Mouse (Mus musculus): ENCODE measurements around the gene Trip11.

Gene Trip11

DNA sequence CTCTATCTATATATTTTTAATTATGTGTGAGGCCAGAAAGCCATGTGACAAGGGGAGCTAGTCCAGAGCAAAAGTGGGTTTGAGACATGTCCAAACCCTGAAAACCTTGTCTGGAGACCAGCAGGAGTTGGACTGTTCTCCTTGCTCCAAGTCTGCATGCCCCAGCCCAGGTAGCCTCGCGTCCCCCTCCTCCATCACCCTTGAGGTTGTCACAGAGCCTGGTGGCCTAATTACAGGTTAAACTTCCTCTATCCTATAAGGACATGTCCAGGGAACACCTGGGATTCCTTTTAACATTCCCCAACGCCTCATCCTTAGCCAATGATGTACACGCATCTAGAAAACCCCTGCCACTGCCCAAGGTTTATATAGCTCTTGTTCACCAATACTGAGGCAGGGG is 89.9 kb downstream of the Trip11 start:
- in situ Hi-C loops (cut with MseI, MboI): no loop called here

DNA sequence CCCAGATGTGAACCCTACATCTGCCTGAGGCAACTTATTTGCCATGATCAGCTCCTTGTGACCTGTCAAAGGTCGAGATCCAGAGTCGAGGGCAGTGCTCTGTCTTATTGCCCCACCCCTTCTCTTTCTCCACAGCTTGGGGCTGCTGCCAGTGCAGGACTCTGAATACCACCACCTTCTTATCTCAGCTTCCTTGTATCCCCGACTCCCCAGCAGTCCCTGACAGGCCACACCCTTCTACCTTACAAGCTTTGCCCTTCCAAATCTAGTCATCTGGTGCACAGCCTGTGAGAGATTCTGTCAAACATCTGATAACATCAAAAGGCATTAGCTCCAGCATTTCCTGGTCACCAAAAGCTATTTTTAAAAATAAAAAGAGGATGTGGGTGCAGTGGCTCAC is 91.5 kb downstream of the Trip11 start:
- in situ Hi-C loops (cut with MseI, MboI): no loop called here

DNA sequence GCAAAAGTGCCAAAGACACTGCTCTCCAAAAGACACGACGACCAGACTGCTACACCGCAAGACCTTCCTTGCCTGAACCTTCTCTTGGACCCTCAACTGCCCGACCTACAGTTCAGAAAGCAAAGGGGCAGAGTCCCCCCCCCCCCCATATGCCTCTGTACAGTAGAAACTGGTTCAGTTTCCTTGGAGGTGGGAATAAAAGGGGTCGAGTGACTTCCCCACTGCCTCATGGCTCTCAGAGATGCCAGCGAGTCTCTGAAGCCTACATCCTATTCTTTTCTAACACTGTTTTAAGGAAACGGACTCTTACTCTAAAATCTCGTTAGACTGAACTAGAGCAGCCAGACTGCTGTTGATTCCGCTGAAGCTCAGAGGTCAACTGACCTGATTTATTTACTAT is 93.5 kb downstream of the Trip11 start:
- in situ Hi-C loops (cut with MseI, MboI): no loop called here

DNA sequence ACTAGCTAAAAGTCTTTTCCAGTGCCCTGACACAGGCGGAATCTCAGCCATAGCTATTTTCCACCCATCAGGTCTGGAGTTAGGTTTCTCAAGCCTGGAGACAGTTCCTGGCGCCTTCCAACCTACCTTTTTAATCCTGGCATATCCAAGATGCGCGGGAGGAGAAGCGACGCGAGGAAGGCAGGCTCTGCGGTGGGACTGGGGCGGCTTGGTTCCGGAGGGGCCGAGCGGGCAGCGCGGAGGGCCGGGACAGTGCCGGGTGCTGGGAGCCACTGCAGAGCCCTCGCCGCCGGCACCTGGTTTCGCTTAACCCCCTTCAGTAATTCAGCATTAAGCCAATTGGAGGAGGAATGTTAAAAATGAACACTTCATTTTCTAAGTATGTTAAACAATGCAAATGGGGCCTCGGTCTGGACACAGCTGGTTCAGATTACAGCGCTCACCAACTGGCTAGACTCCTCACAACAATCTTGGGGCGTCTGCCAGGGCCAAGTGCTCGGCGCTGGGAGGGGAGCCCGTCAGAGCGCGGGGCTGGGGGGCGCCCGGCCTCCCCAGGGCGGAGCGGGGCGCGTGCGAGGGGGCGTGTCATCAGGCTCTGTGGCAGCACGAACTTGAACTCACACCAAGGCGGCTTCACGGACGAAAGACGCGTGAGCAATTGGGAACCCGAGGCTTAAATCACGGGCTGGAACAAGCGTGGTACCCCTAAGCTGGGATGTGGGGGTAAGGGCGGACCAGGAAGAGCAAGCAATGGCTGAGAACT is 94.3 kb downstream of the Trip11 start, which contains the start of gene Fbln5:
Gene Fbln5 (minus strand): TSS at position 448 of the 763 bp plus-strand sequence.
- in situ Hi-C loops (cut with MseI, MboI): no loop called here

DNA sequence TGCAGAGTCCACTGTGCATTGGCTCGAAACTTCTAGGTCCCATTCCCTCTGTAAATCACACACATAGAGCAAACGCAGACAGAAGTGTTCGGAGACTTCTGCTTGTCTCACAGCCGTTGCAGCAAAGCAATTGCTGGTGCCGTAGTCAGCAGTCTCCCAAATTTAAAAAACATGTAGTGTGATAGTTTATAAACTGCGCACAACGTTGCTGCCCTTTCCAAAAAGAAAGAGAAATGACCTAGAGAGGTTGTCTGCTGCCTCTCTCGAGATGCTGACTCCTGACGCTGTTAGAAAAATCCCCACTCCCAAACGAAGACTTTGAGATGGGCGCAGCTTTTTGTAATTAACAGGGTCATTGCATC is 94.8 kb downstream of the Trip11 start:
- in situ Hi-C loops (cut with MseI, MboI): no loop called here

DNA sequence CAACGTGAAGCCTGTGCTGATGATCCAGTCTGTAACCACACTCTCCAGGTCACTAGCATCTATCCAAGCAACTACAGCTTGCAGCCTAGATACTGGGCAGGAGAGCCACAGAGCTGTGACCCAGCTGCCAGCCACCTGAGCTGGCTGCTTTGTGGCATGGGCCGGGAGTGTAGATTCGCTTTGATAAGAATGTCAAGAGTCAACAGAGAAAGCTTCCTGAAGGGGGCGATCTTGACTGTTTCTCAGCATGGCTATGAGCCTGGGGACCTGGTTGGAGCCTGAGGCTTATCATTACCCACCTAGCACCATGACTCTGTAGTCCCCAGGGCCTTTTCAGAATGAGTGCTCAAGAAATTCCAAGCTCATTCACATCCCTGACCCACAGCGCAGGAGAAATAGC is 96.3 kb downstream of the Trip11 start:
- in situ Hi-C loops (cut with MseI, MboI): no loop called here

DNA sequence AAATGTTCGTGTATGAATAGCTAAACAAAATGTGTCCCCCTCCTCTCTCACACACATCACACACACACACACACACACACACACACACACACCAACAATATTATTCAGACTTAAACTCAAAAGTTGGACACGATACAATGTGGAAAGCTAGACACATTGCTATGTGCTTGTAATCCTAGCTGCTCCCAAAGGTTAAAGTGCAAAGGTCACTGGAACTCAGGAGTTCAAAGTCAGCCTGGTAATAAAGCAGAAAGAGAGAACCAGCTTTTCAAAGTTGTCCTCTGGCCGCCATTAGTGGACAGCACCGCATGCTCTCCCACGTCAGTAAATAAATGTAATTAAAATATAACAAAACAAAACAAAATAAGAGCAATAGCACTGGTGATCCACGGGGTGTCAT is 97.3 kb downstream of the Trip11 start:
- in situ Hi-C loops (cut with MseI, MboI): no loop called here

DNA sequence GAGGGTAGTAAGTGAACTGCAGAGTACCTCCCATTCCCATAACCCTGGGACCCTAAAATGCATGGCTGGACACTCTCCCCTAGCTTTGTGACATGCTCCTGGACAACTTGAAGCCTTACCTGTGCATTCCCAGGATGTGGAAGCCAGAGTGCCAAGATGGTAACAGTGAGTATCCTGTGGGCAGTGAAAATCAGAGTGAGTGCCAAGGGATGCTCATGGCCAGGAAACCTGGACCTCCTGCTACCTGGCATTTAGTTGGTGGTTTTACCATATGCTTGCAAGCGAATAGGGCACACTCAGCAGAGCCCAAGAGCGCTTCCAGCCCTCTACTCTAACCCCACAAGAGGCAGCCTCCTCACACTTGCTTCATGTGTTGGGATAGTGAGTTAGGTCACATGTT is 98.6 kb downstream of the Trip11 start:
- in situ Hi-C loops (cut with MseI, MboI): no loop called here

DNA sequence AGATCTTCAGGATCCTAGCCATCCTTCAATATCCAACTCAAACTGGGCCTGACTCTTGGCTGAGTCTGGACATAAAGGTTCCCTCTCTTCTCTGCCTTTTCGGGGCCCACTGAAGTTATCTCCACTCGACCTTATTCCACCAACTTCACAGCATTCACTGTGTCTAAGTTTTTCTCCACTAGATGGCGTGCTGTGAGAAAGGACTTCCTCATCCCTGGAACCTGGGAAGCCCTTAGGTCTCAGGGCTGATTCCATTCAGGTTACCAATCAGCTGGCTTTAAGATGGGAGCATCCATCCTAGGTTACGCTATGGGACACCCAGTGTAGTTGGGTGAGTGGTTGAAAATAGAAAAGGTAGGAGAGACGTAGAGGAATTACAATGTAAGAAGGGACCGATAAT is 101.9 kb downstream of the Trip11 start:
- in situ Hi-C loops (cut with MseI, MboI): no loop called here

DNA sequence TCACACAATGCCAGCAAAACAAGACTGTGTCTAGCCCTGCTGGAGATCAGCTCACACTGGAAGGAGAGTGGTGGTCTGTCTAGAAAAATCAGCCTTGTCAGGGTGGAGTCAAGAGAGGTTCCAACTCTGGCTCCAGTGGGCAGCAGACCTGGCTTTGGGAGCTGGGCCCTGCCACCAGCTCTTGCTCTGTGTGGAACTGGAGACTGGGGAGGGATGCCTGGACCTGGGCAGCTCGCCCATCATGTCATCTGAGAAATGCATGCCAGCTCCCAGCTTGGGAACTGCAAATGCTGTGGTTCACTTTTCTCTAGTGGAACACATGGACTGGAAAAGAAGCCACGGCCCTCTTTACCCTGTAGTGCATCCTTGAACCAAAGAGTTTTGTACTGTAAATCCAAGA is 102.6 kb downstream of the Trip11 start:
- in situ Hi-C loops (cut with MseI, MboI): no loop called here

DNA sequence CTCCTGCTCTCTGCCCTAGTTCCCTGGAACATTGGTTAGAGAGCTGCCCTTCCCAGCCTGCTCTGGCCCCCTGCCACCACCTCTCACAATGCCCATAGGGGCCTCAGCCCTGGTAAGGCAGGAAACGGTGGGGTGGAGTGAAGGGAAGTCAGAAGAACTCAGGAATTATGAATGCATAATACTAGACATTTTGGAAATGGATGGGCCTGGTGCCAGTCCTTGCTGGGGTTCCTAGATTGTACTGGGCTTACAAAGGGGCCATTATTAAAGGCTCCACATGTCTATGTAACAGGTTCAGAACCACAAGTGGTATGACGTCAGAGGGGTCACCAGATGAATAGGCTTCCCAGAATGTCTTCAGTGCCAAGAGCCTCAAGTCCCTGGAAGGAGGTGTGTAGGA is 105.7 kb downstream of the Trip11 start:
- in situ Hi-C loops (cut with MseI, MboI): no loop called here

DNA sequence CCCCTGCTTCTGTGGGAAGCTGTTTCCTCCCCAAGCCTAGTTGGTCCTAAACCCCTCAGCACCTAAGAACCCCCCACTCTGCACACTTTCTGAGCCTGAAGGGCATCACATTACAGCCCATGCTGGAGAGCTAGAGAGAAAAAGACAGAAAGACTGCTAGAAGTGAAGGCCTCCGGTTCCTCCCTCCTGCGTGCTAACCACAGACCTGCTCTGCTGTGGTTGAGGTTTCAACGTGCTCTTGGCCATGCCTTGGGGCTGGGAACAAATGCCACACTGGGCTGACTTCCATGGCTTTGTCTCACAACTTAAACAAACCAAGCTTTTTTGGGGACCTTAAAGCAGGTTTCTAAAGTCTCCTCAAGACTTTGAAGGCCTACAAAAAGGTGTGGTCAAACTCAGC is 110.6 kb downstream of the Trip11 start:
- in situ Hi-C loops (cut with MseI, MboI): no loop called here

DNA sequence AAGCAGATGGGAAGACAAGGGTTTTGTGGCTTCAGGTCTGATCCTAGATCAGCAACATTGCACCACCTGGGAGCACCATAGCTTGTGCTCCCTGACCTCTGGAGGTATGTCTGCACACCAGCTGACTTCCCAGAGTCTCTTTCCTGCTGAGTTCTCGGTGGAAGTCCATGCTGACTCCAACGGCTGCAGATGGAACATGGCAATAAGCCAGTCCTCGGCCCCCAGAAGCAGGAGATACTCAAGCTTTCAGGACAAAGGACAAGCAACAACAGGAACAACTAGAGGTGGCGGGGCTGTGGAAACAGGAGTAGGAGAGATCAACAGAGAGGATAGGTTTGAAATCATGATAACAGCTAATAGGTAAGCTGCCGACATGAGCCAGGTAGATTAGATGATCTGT is 111.3 kb downstream of the Trip11 start:
- in situ Hi-C loops (cut with MseI, MboI): no loop called here

DNA sequence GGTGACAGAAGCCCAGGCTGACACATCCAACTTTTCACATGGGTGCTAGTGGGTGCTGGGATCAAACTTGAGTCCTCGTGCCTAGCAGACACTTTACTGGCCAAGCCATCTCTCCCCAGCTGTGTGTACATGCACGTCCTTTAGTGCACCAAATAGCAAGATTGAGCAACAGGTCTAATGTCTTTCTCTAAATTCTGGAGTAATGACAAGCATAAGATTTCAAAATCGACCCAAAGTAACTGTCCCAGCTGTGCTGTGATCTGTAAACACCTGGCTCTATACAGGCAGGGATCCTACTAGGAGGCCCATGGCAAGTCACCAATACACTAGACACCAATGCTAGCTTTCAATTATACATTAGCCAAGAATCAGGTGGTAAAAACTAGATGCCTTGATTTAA is 112.0 kb downstream of the Trip11 start:
- in situ Hi-C loops (cut with MseI, MboI): no loop called here

DNA sequence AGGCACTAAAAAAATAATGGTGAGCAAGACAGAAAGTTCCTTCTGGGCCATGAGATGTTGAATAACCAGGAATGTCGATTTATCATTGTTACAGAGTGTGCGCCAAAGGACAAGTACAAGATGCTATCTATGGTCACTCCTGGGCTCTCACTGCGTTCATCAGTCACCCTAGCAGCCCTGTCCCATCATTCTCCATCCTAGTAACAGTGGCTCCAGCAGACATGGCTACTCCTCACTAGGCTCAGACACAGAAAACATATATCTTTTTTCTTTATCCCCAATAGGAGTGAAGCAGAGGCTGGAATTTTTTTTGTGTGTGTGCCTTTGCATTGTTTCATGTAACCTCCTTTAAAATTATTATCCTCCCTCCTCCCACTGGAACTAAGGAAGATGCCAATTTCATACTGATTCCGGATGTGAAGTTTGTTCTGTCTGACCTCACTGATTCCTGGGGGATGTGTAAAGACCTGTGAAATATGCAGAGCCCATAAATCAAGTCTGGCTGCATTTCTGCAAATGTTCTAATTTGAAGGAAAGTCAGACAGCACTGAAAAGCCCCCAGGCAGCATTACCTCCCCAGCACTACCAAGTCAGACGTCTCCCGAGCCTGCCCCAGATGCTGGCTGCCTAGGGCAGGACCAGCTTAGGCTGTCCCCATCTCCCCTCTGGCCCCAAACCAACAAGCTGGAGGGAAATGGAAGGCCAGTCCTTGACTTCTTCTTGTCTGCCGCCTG is 114.7 kb downstream of the Trip11 start:
- in situ Hi-C loops (cut with MseI, MboI): no loop called here

DNA sequence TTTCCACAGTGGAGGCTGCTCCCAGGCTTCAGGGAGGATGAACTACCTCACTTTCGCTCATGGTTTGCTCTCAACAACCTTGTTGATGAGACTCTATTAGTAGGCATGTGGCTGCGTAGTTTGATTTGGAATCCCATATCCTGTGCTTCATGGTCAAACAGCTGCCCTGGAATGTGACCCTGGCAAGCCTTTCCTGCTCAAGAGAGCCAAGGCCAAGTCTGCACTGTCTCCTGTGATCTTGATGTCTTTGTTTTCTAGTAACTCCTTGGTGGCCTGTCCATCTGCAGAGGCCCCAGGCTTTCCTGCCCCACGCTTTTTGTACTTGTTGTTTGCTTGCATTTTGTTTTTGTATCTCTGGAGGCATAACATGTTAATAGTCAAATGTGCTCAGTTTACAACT is 118.6 kb downstream of the Trip11 start:
- in situ Hi-C loops (cut with MseI, MboI): no loop called here

DNA sequence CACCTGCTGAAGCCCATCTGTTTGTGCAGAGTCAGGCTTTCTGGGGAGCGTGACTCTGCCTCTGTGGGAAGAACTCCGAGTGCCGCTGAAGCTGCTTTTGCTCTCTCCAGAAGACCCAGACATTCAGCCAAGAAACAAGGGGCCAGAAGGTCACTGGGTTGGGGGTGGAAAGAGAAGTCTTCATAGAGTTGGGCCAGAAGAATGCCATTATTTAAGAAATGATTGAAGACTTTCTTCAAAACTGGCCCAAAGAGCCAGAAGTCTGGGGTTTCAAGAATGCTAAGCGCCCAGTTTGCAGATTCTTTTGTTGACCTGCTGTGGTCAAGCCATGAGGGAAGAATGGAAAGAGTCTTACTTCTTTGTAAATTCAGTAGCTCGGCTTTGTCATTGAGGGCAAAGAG is 119.8 kb downstream of the Trip11 start:
- in situ Hi-C loops (cut with MseI, MboI): no loop called here

DNA sequence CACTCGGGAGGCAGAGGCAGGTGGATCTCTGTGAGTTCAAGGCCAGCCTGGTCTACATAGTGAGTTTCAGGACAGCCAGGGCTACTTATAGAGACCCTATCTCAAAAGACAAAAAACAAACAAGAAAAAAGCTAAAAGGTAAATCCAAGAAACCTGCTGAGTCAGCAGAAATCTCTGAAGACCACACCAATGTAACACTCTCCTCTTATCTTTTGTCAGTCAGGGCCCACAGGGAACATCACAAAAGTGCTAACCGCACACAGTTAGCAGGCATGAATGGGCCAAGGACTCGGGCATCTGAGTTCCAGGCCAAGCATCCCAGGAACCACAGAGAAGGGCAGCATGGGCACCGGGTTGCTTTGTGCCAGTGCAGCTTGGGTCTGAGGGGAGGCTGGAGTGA is 120.4 kb downstream of the Trip11 start:
- in situ Hi-C loops (cut with MseI, MboI): no loop called here

DNA sequence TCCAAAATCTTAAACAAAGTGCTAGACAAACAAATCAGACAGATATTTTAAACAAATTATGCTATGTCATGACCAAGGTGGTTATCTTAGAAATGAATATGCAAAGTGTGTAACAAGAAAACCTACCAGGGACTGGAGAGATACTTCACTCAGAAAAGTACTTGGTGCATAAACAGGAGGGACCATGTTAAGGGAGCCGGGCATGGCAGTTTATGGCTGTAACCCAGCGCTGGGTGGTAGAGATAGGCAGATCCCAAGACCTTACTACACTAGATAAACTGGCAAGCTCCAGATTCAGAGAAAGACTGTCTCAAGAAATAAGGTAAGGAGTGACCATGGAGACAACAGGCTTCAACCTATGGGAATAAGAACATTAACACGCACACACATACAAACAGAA is 123.3 kb downstream of the Trip11 start:
- in situ Hi-C loops (cut with MseI, MboI): no loop called here

DNA sequence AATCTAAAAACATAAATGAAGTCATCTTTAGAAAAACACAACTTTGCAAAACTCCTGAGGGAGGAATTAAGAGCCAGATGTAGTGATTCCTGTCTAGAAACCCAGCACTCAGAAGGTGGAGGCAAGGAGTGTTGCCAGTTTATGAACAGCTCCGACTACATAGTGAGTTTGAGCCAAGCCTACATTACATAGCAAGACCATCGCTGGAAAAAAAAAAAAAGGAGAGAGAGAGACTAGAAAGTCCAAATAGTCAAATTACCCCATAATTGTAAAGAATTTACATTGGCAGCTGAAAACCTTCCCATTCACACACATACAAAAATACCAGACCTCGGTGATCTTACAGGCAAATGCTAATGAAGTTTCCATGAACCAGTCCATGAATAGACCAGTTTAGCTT is 123.8 kb downstream of the Trip11 start:
- in situ Hi-C loops (cut with MseI, MboI): no loop called here

Measured in mouse trophoblast stem cell (cell line).